30 mouse cellular contexts compared by ENCODE assay signal in genomic region chr3:154114991-154115390, GRCm38 (mm10).
DNase-seq lines count a peak whose midpoint lies in the region; ATAC-seq lines count a peak whose summit lies in the region.
"Had no signal": no experiment of that assay in that cellular context is flagged by ENCODE, and none has a peak within 500 bp of the region (broad histone marks: within the 10 kb centered on the region; RNA-seq: fewer than 3 reads in every experiment).

No protein-coding gene starts in this region.

- peak; percentile 73 for ATAC-seq in forebrain, embryonic 14.5 days
- no peak for ATAC-seq in forebrain, embryonic 11.5 days (replicated peaks; ENCODE audit: low FRiP score)
- no peak for ATAC-seq in midbrain, embryonic 14.5 days (ENCODE audit: low FRiP score, low TSS enrichment)
- ATAC-seq in midbrain, embryonic 11.5 days (ENCODE audit: low FRiP score), result no peak
- peak; percentile 81 for ATAC-seq in hindbrain, embryonic 14.5 days (ENCODE audit: low FRiP score)
- ATAC-seq in neural tube, embryonic 14.5 days (ENCODE audit: low read depth), result peak; percentile 63; the same call in 1 of the 2 replicates
- ATAC-seq: Patski had no signal

- no peak overlapping the region for H3K27ac ChIP-seq in forebrain, embryonic 14.5 days (ENCODE audit: low read depth, low read length)
- H3K27ac ChIP-seq in forebrain, embryonic 11.5 days (ENCODE audit: low read depth, low read length), result no peak overlapping the region
- H3K27ac ChIP-seq in midbrain, embryonic 14.5 days (replicated peaks; ENCODE audit: low read depth, low read length), result no peak overlapping the region
- H3K27ac ChIP-seq in midbrain, embryonic 11.5 days (ENCODE audit: low read depth, low read length), result no peak overlapping the region
- peak overlapping the region; percentile 16; the same call in 1 of the 2 replicates for H3K27ac ChIP-seq in hindbrain, embryonic 14.5 days
- no peak overlapping the region for H3K27ac ChIP-seq in neural tube, embryonic 14.5 days (ENCODE audit: low read depth, low read length)
- H3K27ac ChIP-seq: kidney, embryonic 15.5 days; layer of hippocampus, adult 2 months; left cerebral cortex, adult 2 months; limb, embryonic 12.5 days; liver, embryonic 15.5 days; midbrain, embryonic 10.5 days had no signal

- no peak overlapping the region for H3K4me2 ChIP-seq in forebrain, embryonic 14.5 days (ENCODE audit: low read length)
- H3K4me2 ChIP-seq in forebrain, embryonic 11.5 days (ENCODE audit: low read depth, low read length, severe bottlenecking), result no peak overlapping the region
- H3K4me2 ChIP-seq in midbrain, embryonic 14.5 days (ENCODE audit: low read length), result no peak overlapping the region
- H3K4me2 ChIP-seq in midbrain, embryonic 11.5 days, result no peak overlapping the region
- no peak overlapping the region for H3K4me2 ChIP-seq in hindbrain, embryonic 14.5 days (replicated peaks)
- H3K4me2 ChIP-seq in neural tube, embryonic 14.5 days (ENCODE audit: low read depth, low read length), result no peak overlapping the region
- H3K4me2 ChIP-seq: heart, embryonic 12.5 days; kidney, embryonic 15.5 days; limb, embryonic 12.5 days; liver, embryonic 15.5 days; lung, embryonic 14.5 days had no signal

- no peak overlapping the region for H3K9ac ChIP-seq in forebrain, embryonic 14.5 days (ENCODE audit: low read length)
- H3K9ac ChIP-seq in forebrain, embryonic 11.5 days (ENCODE audit: low read length), result no peak overlapping the region
- no peak overlapping the region for H3K9ac ChIP-seq in midbrain, embryonic 14.5 days (replicated peaks; ENCODE audit: low read length)
- H3K9ac ChIP-seq in midbrain, embryonic 11.5 days (ENCODE audit: low read length), result no peak overlapping the region
- H3K9ac ChIP-seq in hindbrain, embryonic 14.5 days, result no peak overlapping the region
- H3K9ac ChIP-seq in neural tube, embryonic 14.5 days (replicated peaks; ENCODE audit: low read depth, low read length), result no peak overlapping the region
- H3K9ac ChIP-seq: heart, embryonic 12.5 days; kidney, embryonic 15.5 days; limb, embryonic 12.5 days; liver, embryonic 15.5 days; lung, embryonic 14.5 days had no signal

- no peak overlapping the region for H3K4me3 ChIP-seq in forebrain, embryonic 14.5 days (ENCODE audit: low read depth, low read length)
- H3K4me3 ChIP-seq in forebrain, embryonic 11.5 days (ENCODE audit: low read depth, low read length), result no peak overlapping the region
- H3K4me3 ChIP-seq in midbrain, embryonic 14.5 days (replicated peaks; ENCODE audit: low read depth, low read length), result no peak overlapping the region
- H3K4me3 ChIP-seq in midbrain, embryonic 11.5 days (ENCODE audit: low read depth, low read length), result no peak overlapping the region
- no peak overlapping the region for H3K4me3 ChIP-seq in hindbrain, embryonic 14.5 days (replicated peaks; ENCODE audit: low read length)
- no peak overlapping the region for H3K4me3 ChIP-seq in neural tube, embryonic 14.5 days (ENCODE audit: low read depth, low read length)
- H3K4me3 ChIP-seq: erythroblast, embryonic 14.5 days; heart, embryonic 12.5 days; kidney, embryonic 15.5 days; layer of hippocampus, adult 2 months; left cerebral cortex, adult 2 months; limb, embryonic 12.5 days; liver, embryonic 15.5 days; midbrain, embryonic 10.5 days had no signal

- H3K4me1 ChIP-seq in forebrain, embryonic 14.5 days (ENCODE audit: control insufficient read depth, insufficient read depth, low read length), result peaks cover 16% of the 10 kb centered on the region; the same call in 1 of the 2 replicates
- no peaks in the 10 kb centered on the region for H3K4me1 ChIP-seq in forebrain, embryonic 11.5 days (replicated peaks; ENCODE audit: control insufficient read depth, insufficient read depth, low read length)
- H3K4me1 ChIP-seq in midbrain, embryonic 14.5 days (ENCODE audit: control insufficient read depth, insufficient read depth, low read length), result peaks cover 1% of the 10 kb centered on the region; the same call in 1 of the 2 replicates
- peaks cover 10% of the 10 kb centered on the region; the same call in 1 of the 2 replicates for H3K4me1 ChIP-seq in midbrain, embryonic 11.5 days (ENCODE audit: control insufficient read depth, insufficient read depth, low read length)
- peaks cover 5% of the 10 kb centered on the region for H3K4me1 ChIP-seq in hindbrain, embryonic 14.5 days (replicated peaks; ENCODE audit: control insufficient read depth, insufficient read depth, low read length)
- no peaks in the 10 kb centered on the region for H3K4me1 ChIP-seq in neural tube, embryonic 14.5 days (ENCODE audit: control insufficient read depth, insufficient read depth, low read length)
- H3K4me1 ChIP-seq: kidney, embryonic 15.5 days; liver, embryonic 15.5 days had no signal

- DNase-seq in forebrain, embryonic 14.5 days (ENCODE audit: low spot score), result peak; percentile 73
- DNase-seq in forebrain, embryonic 11.5 days (ENCODE audit: low spot score), result no peak
- peak; percentile 36 for DNase-seq in midbrain, embryonic 14.5 days
- no peak for DNase-seq in midbrain, embryonic 11.5 days (ENCODE audit: low spot score, missing footprints)
- DNase-seq in hindbrain, embryonic 14.5 days (ENCODE audit: low spot score), result no peak
- no peak for DNase-seq in embryo, embryonic 11 days
- DNase-seq in spleen, adult 12 weeks (ENCODE audit: low spot score), result no peak
- DNase-seq: adrenal gland, postnatal 10 days; cerebellum, adult 11-12 months; cerebellum, adult 9-11 months; gastrocnemius, postnatal 14 days; heart, adult 18-20 months; heart, postnatal 4 days; kidney, adult 18-20 months; kidney, postnatal 36 days; lung, embryonic 14.5 days; retina, postnatal 1 day; right cerebral cortex, postnatal 14 days; spleen, adult 18-20 months; thymus, postnatal 14 days had no signal

- no peaks in the 10 kb centered on the region for H3K9me3 ChIP-seq in forebrain, embryonic 14.5 days (replicated peaks; ENCODE audit: control insufficient read depth, low read length)
- H3K9me3 ChIP-seq in forebrain, embryonic 11.5 days (ENCODE audit: control insufficient read depth, low read length), result no peaks in the 10 kb centered on the region
- H3K9me3 ChIP-seq in midbrain, embryonic 14.5 days (ENCODE audit: control insufficient read depth, low read length), result no peaks in the 10 kb centered on the region
- H3K9me3 ChIP-seq in midbrain, embryonic 11.5 days (ENCODE audit: control insufficient read depth, low read length), result no peaks in the 10 kb centered on the region
- H3K9me3 ChIP-seq in hindbrain, embryonic 14.5 days (ENCODE audit: control insufficient read depth, low read length), result no peaks in the 10 kb centered on the region
- no peaks in the 10 kb centered on the region for H3K9me3 ChIP-seq in neural tube, embryonic 14.5 days (ENCODE audit: control insufficient read depth, low read length)
- H3K9me3 ChIP-seq: heart, embryonic 12.5 days; kidney, embryonic 15.5 days; limb, embryonic 12.5 days; liver, embryonic 15.5 days; midbrain, embryonic 10.5 days had no signal

- WGBS in forebrain, embryonic 14.5 days, result 30% methylated on average over 9 of the region's 9 CpGs
- WGBS in forebrain, embryonic 11.5 days, result 84% methylated on average over 9 of the region's 9 CpGs
- WGBS in midbrain, embryonic 14.5 days, result 77% methylated on average over 9 of the region's 9 CpGs
- WGBS in midbrain, embryonic 11.5 days, result 86% methylated on average over 9 of the region's 9 CpGs
- WGBS in hindbrain, embryonic 14.5 days, result 58% methylated on average over 9 of the region's 9 CpGs
- WGBS in neural tube, embryonic 14.5 days, result 61% methylated on average over 9 of the region's 9 CpGs

- H3K27me3 ChIP-seq in forebrain, embryonic 14.5 days (replicated peaks; ENCODE audit: control insufficient read depth, insufficient read depth, low read length), result no peaks in the 10 kb centered on the region
- no peaks in the 10 kb centered on the region for H3K27me3 ChIP-seq in forebrain, embryonic 11.5 days (ENCODE audit: control insufficient read depth, insufficient read depth, low read length)
- H3K27me3 ChIP-seq in midbrain, embryonic 14.5 days (ENCODE audit: control insufficient read depth, insufficient read depth, low read length), result no peaks in the 10 kb centered on the region
- no peaks in the 10 kb centered on the region for H3K27me3 ChIP-seq in midbrain, embryonic 11.5 days (ENCODE audit: control insufficient read depth, insufficient read depth, low read length)
- no peaks in the 10 kb centered on the region for H3K27me3 ChIP-seq in hindbrain, embryonic 14.5 days (ENCODE audit: control insufficient read depth, insufficient read depth, low read length)
- no peaks in the 10 kb centered on the region for H3K27me3 ChIP-seq in neural tube, embryonic 14.5 days (ENCODE audit: control insufficient read depth, insufficient read depth, low read length)
- H3K27me3 ChIP-seq: heart, embryonic 12.5 days; kidney, embryonic 15.5 days; limb, embryonic 12.5 days; Patski had no signal

- H3K36me3 ChIP-seq in forebrain, embryonic 14.5 days (ENCODE audit: control insufficient read depth, insufficient read depth, low read length), result no peaks in the 10 kb centered on the region
- H3K36me3 ChIP-seq in forebrain, embryonic 11.5 days (ENCODE audit: control insufficient read depth, insufficient read depth, low read length), result no peaks in the 10 kb centered on the region
- no peaks in the 10 kb centered on the region for H3K36me3 ChIP-seq in midbrain, embryonic 14.5 days (ENCODE audit: control insufficient read depth, insufficient read depth, low read length)
- H3K36me3 ChIP-seq in midbrain, embryonic 11.5 days (ENCODE audit: control insufficient read depth, insufficient read depth, low read length), result no peaks in the 10 kb centered on the region
- H3K36me3 ChIP-seq in hindbrain, embryonic 14.5 days (replicated peaks; ENCODE audit: control insufficient read depth, insufficient read depth), result no peaks in the 10 kb centered on the region
- no peaks in the 10 kb centered on the region for H3K36me3 ChIP-seq in neural tube, embryonic 14.5 days (ENCODE audit: control insufficient read depth, insufficient read depth, low read length)
- H3K36me3 ChIP-seq: heart, embryonic 12.5 days; kidney, embryonic 15.5 days; limb, embryonic 12.5 days; liver, embryonic 15.5 days; midbrain, embryonic 10.5 days had no signal

Comparison
In these comparisons a context has a peak if more than half of its experiments do, and no peak if none do; other contexts are left out.
1. ATAC-seq: peak in forebrain, embryonic 14.5 days (single experiment), hindbrain, embryonic 14.5 days (single experiment) and neural tube, embryonic 14.5 days (single experiment); none in forebrain, embryonic 11.5 days (single experiment), midbrain, embryonic 14.5 days (single experiment) and midbrain, embryonic 11.5 days (single experiment).
2. DNase-seq: peak in forebrain, embryonic 14.5 days (single experiment) and midbrain, embryonic 14.5 days (single experiment); none in forebrain, embryonic 11.5 days (single experiment), midbrain, embryonic 11.5 days (single experiment), hindbrain, embryonic 14.5 days (single experiment), embryo, embryonic 11 days (single experiment) and spleen, adult 12 weeks (single experiment).